Mouse (Mus musculus) right cerebral cortex, adult 18-20 months (tissue): ENCODE measurements around the gene Zfp664.

Experiments
- DNase-seq: peaks from one replicate; pipeline ENCODE4 v3.0.0; 2022; ENCODE audit warnings: mixed read lengths

Gene Zfp664

GRCm38 (mm10) chr5:124862013-124862866, at the start of gene Zfp664, which contains the start of gene Ccdc92:
TSS of gene Zfp664 (plus strand) at chr5:124862691.
TSS of gene Ccdc92 (minus strand) at chr5:124862424.
- peak; percentile 98 for DNase-seq

GRCm38 (mm10) chr5:124814797-124815196, 47.7 kb upstream of the Zfp664 start:
- no peak for DNase-seq

- no peak for DNase-seq
These were observed 45.4 kb upstream of the Zfp664 start for GRCm38 (mm10) chr5:124817050-124817449.

- DNase-seq = no peak
These were observed 40.2 kb upstream of the Zfp664 start for GRCm38 (mm10) chr5:124822128-124822894.

GRCm38 (mm10) chr5:124830331-124830730, 32.2 kb upstream of the Zfp664 start:
- no peak for DNase-seq

- DNase-seq = peak; percentile 29
These were observed 27.3 kb upstream of the Zfp664 start for GRCm38 (mm10) chr5:124835218-124835617.

GRCm38 (mm10) chr5:124836075-124836474, 26.4 kb upstream of the Zfp664 start:
- no peak for DNase-seq

- peak; percentile 74 for DNase-seq
These were observed 25.9 kb upstream of the Zfp664 start for GRCm38 (mm10) chr5:124836621-124837020.

- DNase-seq = no peak
These were observed 22.3 kb upstream of the Zfp664 start for GRCm38 (mm10) chr5:124840202-124840601.

GRCm38 (mm10) chr5:124840669-124841068, 21.8 kb upstream of the Zfp664 start:
- DNase-seq = no peak

GRCm38 (mm10) chr5:124843386-124843785, 19.1 kb upstream of the Zfp664 start:
- DNase-seq = no peak

- DNase-seq = no peak
These were observed 17.6 kb upstream of the Zfp664 start for GRCm38 (mm10) chr5:124844929-124845328.

GRCm38 (mm10) chr5:124847014-124847413, 15.5 kb upstream of the Zfp664 start:
- no peak for DNase-seq

- no peak for DNase-seq
These were observed 13.5 kb upstream of the Zfp664 start for GRCm38 (mm10) chr5:124848994-124849393.

- no peak for DNase-seq
These were observed 10.9 kb upstream of the Zfp664 start for GRCm38 (mm10) chr5:124851572-124851971.

GRCm38 (mm10) chr5:124852294-124852693, 10.2 kb upstream of the Zfp664 start:
- DNase-seq = no peak

- DNase-seq = peak; percentile 45
These were observed 9.4 kb upstream of the Zfp664 start for GRCm38 (mm10) chr5:124853079-124853478.

GRCm38 (mm10) chr5:124854202-124854601, 8.3 kb upstream of the Zfp664 start:
- no peak for DNase-seq

GRCm38 (mm10) chr5:124860013-124860412, 2.5 kb upstream of the Zfp664 start:
- no peak for DNase-seq

- peak; percentile 45 for DNase-seq
These were observed 1.0 kb upstream of the Zfp664 start for GRCm38 (mm10) chr5:124861463-124861862.

GRCm38 (mm10) chr5:124862871-124863741, 615 bp downstream of the Zfp664 start:
- DNase-seq = no peak

- DNase-seq = peak; percentile 67
These were observed 6.5 kb downstream of the Zfp664 start for GRCm38 (mm10) chr5:124868981-124869380.

- no peak for DNase-seq
These were observed 9.5 kb downstream of the Zfp664 start for GRCm38 (mm10) chr5:124872033-124872432.
